Mouse (Mus musculus): Measurements from ENCODE around the gene Coro2b. TPM values are rescaled to one million over a fixed set of nuclear protein-coding genes. Genes with fewer than 3 reads are reported as not detected.
"Not testable (repeated sequence)": the region's sequence is repeated elsewhere in the genome, so short reads cannot be mapped to it uniquely, and the experiment has no call there.

Coro2b gene
- polyA plus RNA-seq, 1 experiment from 2014 or later, result 8.8 TPM

DNA sequence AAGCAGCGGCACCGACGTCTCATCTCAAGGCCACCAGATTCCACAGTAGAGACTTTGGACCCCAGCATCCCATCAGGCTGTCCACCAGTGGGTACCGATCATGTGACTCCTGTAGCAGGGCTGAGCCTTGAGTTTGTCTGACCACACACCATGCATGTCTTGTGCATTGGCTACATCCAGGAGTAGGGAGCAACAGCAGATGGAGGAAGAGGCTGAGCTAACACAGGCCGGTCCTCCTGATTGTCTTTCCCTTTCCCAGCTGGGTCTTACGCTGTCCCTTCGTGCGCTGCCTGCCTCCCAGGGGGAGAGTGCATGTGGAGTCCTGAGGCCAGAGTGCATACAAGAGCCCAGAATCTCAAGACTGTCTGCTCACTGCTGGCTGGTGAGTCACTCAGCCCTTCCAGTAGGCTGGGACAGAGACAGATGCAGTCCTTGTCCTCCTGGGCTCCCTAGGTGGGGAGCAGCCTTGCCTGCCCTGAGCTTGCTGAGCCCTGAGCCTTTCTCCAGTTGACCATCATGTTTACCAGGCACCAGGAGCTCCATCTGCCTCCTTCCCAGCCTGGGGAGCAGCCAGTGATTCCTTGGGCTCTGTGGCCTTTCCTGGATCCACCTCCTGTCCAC, 84.4 kb downstream of the Coro2b start:
- H3K9ac ChIP-seq, result no peak overlapping the region
- ATAC-seq (ENCODE audit: insufficient number of reproducible peaks, insufficient read depth, low FRiP score, low TSS enrichment, low read depth), result no peak

DNA sequence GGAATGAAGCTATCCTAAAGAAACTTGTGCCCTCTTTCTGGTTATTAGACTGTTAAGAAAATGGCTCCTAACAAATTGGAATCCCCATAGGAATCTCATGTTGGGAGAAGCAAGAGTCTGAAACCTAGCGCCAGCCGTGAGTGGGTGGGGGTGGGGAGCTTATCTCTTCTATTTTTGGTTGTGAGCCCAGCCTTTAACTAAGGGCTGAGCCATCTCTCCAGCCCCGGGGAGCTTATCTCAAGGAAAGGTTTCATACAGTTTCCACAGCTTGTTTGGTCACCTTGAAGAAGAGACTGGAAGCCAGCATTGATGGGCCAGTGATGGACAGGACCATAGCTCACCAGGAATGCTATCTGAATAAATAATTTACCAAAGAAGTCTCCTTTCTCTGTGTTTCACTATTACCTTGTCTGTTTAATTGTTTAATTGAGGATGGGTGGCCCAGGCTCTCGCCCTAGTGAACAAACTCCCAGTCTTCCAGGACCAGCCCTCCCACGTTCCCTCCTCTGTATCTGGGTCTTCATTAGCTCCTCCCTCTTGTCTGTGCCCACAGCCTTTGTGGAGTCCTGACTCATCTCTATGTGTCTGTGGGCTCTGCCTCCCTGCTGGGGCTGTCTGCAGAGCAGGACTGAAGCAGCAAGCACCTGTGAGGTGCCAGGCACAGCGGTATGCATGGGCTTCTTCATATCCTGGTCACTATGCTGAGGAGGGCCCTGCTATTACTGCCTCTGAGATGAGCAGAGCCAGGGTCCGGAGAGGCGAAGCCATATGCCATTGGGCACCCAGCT, 85.1 kb downstream of the Coro2b start:
- ATAC-seq (ENCODE audit: insufficient number of reproducible peaks, insufficient read depth, low FRiP score, low TSS enrichment, low read depth), result no peak
- Histone ChIP-seq H3K4me2 (no peak overlapping the region), H3K36me3 (no peaks in the 10 kb centered on the region; the same call in 1 of the 2 replicates), H3K27me3 (no peaks in the 10 kb centered on the region), H3K4me1 (peaks cover 12% of the 10 kb centered on the region), H3K9ac (no peak overlapping the region), H3K27ac (no peak overlapping the region), H3K9me3 (no peaks in the 10 kb centered on the region), H3K4me3 (no peak overlapping the region)
- WGBS, result 74% methylated on average over 8 of the region's 8 CpGs

More for the DNA sequence above, 84.4 kb downstream of the Coro2b start:
- Histone ChIP-seq H3K4me1 (peaks cover 12% of the 10 kb centered on the region), H3K9me3 (no peaks in the 10 kb centered on the region), H3K4me2 (no peak overlapping the region), H3K27ac (no peak overlapping the region), H3K27me3 (no peaks in the 10 kb centered on the region), H3K36me3 (no peaks in the 10 kb centered on the region; the same call in 1 of the 2 replicates), H3K4me3 (no peak overlapping the region)
- 92% methylated on average over 8 of the region's 8 CpGs for WGBS

DNA sequence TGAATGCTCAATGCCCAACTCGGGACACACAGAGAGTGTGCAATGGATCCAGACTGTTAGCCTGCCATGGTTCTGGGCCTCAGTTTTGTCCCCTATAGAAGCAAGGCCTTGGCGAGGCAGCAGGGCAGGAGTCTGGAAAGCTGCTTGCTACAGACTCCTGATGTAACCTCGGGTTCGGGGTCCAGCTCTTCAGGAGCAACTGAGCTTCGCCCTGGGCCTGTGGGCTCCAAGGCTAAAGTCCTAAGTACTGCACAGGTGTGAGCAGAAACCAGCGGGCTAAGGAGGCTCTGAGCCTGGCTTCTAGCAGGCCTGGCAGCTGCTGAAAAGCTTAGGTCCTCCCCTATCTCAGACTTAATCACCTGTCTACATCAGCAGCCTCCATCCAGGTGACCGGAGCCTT, 86.0 kb downstream of the Coro2b start:
- H3K4me2 ChIP-seq, result no peak overlapping the region
- no peaks in the 10 kb centered on the region for H3K27me3 ChIP-seq
- H3K36me3 ChIP-seq, result no peaks in the 10 kb centered on the region; the same call in 1 of the 2 replicates
- 78% methylated on average over 7 of the region's 7 CpGs for WGBS
- 0 out of 2 replicates have a peak overlapping the region, but pooled peaks have one; percentile 51 for H3K9ac ChIP-seq
- no peaks in the 10 kb centered on the region for H3K9me3 ChIP-seq
- no peak overlapping the region for H3K4me3 ChIP-seq
- no peak overlapping the region for H3K27ac ChIP-seq
- H3K4me1 ChIP-seq, result peaks cover 9% of the 10 kb centered on the region
- ATAC-seq (ENCODE audit: insufficient number of reproducible peaks, insufficient read depth, low FRiP score, low TSS enrichment, low read depth), result no peak

DNA sequence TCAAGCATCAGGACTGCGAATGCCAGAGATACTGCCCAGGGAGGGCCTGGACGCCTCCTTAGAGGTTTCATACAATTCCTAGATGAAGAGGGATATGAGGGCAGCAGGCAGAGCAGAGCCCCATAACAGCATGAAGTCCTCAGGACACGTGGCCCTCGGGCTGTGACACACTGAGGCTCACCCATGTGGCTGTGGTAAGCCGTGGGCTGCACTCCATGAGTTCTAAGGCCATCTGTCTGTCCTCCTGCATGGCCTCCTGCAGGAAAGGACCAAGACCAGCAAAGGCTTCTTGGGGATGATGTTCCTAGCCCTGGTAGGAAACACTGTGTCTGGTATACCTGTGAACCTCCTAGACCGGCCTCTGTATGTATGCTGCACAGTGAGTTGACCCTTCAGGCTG, 86.5 kb downstream of the Coro2b start:
- Histone ChIP-seq H3K36me3 (no peaks in the 10 kb centered on the region; the same call in 1 of the 2 replicates), H3K9me3 (no peaks in the 10 kb centered on the region), H3K4me1 (peaks cover 4% of the 10 kb centered on the region), H3K4me3 (no peak overlapping the region), H3K27me3 (no peaks in the 10 kb centered on the region), H3K9ac (no peak overlapping the region), H3K4me2 (no peak overlapping the region), H3K27ac (no peak overlapping the region)
- ATAC-seq (ENCODE audit: insufficient number of reproducible peaks, insufficient read depth, low FRiP score, low TSS enrichment, low read depth), result no peak
- WGBS, result 81% methylated on average over 6 of the region's 6 CpGs

DNA sequence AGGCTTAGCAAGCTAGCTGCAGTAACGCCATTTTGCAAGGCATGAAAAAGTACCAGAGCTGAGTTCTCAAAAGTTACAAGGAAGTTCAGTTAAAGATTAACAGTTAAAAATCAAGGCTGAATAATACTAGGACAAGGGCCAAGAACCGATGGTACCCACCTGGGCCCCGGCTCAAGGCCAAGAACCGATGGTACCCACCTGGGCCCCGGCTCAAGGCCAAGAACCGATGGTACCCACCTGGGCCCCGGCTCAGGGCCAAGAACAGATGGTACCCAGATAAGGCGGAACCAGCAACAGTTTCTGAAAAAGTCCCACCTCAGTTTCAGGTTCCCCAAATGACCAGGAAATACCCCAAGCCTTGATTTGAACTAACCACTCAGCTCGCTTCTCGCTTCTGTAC, 89.5 kb downstream of the Coro2b start:
- H3K27me3 ChIP-seq; H3K36me3 ChIP-seq; H3K4me3 ChIP-seq; ATAC-seq (ENCODE audit: insufficient number of reproducible peaks, insufficient read depth, low FRiP score, low TSS enrichment, low read depth); H3K9me3 ChIP-seq; H3K4me2 ChIP-seq; H3K27ac ChIP-seq; H3K9ac ChIP-seq; H3K4me1 ChIP-seq: not testable (repeated sequence)
- 98% methylated on average over 5 of the region's 10 CpGs for WGBS

DNA sequence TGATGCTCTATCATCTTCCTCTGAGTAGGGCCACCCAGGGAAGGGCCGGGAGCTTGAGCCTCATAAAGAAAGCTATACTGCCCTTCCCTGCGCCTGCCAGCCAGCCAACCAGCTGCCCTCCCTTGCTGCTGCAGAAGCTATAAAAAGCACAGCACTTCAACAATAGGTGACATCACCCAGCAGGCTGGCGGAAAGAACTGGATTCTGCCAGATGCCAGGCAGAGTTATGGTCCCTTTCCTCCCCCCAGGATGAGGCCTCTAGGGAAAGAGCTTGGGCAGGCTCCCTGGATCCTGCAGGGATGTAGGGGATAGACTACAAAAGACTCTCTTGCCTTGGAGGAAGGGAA, 98.1 kb downstream of the Coro2b start:
- WGBS, result 52% methylated on average over 3 of the region's 3 CpGs
- no peak for ATAC-seq (ENCODE audit: insufficient number of reproducible peaks, insufficient read depth, low FRiP score, low TSS enrichment, low read depth)
- H3K9me3 ChIP-seq, result no peaks in the 10 kb centered on the region

DNA sequence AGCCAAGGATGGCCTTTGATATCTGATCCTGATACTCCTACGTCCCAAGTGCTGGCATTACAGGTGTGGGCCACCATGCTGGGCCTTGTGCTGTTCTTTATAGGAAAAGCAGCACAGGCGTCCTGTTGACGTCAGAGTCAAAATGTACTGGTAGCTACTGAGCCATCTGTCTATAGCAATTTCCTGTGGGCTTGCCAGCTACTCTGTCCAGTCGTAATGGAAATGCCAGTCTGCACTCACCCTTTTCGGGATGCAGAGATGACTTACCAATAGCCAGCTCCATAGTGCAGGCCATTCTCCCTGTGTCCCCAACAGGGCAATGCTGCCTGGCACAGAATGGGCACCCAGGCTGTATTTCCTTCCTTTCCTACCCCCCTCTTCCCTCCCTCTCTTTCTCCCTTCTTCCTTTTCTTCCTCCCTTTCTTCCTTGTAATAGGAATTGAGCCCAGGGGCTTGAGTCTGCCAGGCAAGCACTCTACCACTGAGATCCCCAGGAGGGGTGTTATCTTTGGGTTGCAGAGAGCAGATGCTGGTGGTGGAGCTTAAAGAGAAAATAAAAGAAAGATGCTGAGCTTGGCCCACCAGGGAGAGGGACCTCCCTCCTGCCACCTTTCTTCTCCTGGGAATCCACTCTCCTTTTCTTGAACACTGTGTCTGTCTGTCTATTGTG, 98.6 kb downstream of the Coro2b start:
- Histone ChIP-seq H3K9me3 (no peaks in the 10 kb centered on the region), H3K4me2 (no peak overlapping the region), H3K9ac (no peak overlapping the region), H3K27me3 (no peaks in the 10 kb centered on the region), H3K36me3 (no peaks in the 10 kb centered on the region), H3K27ac (peak overlapping the region; percentile 44), H3K4me3 (no peak overlapping the region), H3K4me1 (peaks cover 25% of the 10 kb centered on the region)
- WGBS, result 78% methylated on average over 5 of the region's 5 CpGs
- no peak for ATAC-seq (ENCODE audit: insufficient number of reproducible peaks, insufficient read depth, low FRiP score, low TSS enrichment, low read depth)

More for the DNA sequence above, 98.1 kb downstream of the Coro2b start:
- Histone ChIP-seq H3K27ac (peak overlapping the region; percentile 44), H3K4me3 (no peak overlapping the region), H3K4me2 (no peak overlapping the region), H3K9ac (no peak overlapping the region), H3K36me3 (no peaks in the 10 kb centered on the region), H3K4me1 (peaks cover 25% of the 10 kb centered on the region), H3K27me3 (no peaks in the 10 kb centered on the region)

DNA sequence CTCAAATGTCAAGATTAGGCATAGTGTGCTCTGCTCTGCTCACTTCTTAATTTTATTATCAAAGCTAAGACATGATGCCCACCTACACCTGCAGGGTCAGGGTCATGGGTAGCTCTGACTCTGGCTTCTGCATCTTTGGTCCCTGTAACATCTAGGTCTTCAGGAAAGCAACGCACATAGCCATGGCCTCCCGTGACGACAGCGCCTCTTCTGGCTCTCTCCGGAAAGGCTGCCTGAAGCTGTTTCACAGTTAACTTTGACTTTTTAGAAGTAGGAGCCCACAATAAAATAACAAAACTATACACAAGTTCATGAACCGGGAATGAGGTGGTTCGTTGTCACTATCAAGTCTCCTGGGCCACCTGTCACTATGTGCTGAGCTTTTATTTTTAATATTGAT, 99.4 kb downstream of the Coro2b start:
- WGBS, result 91% methylated on average over 7 of the region's 7 CpGs
- no peak overlapping the region for H3K4me2 ChIP-seq

DNA sequence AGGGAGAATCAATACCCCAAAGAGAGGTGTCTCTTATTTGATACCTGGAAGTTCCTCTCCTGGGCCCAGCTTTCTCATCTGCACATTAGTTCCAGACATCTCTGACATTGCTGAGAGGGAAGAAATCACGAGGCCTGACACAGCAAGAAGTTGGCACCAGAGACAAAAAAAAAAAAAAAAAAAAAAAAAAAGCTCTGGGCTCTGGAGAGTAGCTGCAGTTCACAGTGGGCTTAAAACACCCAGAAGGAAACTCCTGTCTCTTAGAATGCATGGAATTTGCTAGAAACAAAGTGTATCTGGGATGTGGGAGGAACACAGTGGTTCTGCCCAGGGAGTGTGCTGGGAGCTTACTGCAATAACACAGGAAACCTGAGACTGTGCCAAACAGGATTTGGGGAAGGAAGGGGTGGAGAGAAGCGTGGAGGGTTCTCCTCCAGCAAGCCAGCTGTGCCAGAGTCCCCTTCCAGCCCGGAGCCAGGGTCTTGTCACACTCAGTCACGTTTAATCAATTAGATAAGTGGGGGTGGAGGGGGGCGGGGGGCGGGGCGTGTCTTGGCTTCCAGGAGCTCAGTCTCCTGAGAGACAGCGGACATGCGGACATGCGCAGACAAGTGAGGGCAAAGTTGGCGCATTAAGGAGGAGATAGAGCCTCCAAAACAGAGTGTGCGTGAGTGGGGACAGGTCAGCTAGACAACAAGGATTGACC, 101.1 kb downstream of the Coro2b start:
- Histone ChIP-seq H3K4me2 (peak overlapping the region; percentile 46), H3K4me3 (peak overlapping the region; percentile 16), H3K9ac (peak overlapping the region; percentile 51; the same call in 1 of the 2 replicates), H3K27ac (peak overlapping the region; percentile 86), H3K9me3 (no peaks in the 10 kb centered on the region), H3K4me1 (peaks cover 33% of the 10 kb centered on the region), H3K36me3 (peaks cover 10% of the 10 kb centered on the region), H3K27me3 (no peaks in the 10 kb centered on the region)
- peak; percentile 88 for ATAC-seq (ENCODE audit: insufficient number of reproducible peaks, insufficient read depth, low FRiP score, low TSS enrichment, low read depth)
- 2% methylated on average over 12 of the region's 12 CpGs for WGBS

More for the DNA sequence above, 99.4 kb downstream of the Coro2b start:
- ATAC-seq (ENCODE audit: insufficient number of reproducible peaks, insufficient read depth, low FRiP score, low TSS enrichment, low read depth), result no peak
- H3K4me3 ChIP-seq, result no peak overlapping the region
- no peaks in the 10 kb centered on the region for H3K36me3 ChIP-seq
- peaks cover 31% of the 10 kb centered on the region for H3K4me1 ChIP-seq
- H3K9ac ChIP-seq, result no peak overlapping the region
- H3K27ac ChIP-seq, result no peak overlapping the region
- no peaks in the 10 kb centered on the region for H3K9me3 ChIP-seq
- H3K27me3 ChIP-seq, result no peaks in the 10 kb centered on the region

DNA sequence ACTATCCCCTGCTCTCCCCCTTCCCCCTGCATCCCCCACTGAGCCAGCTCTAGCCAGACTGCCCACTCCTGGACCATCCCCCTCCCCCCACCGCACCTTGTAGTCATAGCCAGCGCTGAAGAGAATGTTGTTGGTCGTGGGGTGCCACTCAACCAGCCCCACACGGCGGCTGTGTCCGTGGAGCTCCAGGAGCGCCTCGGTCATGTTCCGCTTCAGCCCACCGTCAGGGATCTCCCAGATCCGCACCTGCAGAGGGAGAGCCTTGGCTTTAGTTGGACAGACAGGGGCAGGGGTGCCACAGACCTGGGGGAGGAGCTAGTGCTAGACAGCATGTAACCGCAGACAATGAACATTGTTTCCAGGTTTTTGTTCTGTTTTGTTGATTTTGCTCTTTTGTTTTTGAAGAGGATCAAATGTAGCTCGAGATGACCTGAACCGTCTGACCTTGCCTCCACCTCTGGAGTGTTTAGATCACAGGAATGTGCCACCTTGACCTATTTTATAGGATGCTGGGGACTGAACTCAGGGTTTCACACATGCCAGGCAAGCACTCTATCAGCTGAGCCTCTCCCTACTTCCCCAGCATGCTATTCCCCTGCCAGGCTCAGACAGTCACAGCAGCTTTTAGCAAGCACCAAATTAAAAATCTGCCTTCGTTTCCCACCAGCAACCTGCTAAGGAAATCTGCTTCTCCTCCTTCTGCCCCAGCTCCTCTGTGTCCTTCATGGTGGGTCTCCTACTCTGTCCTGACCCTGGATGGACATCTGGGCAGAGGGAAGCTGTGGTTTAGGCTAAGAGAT, 104.4 kb downstream of the Coro2b start:
- no peak overlapping the region for H3K4me2 ChIP-seq
- peaks cover 27% of the 10 kb centered on the region for H3K36me3 ChIP-seq
- H3K9me3 ChIP-seq, result 0 out of 2 replicates have a peak, but pooled peaks cover 4% of the 10 kb centered on the region
- H3K27ac ChIP-seq, result no peak overlapping the region
- ATAC-seq (ENCODE audit: insufficient number of reproducible peaks, insufficient read depth, low FRiP score, low TSS enrichment, low read depth), result no peak
- H3K9ac ChIP-seq, result no peak overlapping the region
- no peaks in the 10 kb centered on the region for H3K27me3 ChIP-seq
- H3K4me1 ChIP-seq, result peaks cover 24% of the 10 kb centered on the region
- 66% methylated on average over 15 of the region's 15 CpGs for WGBS
- no peak overlapping the region for H3K4me3 ChIP-seq

DNA sequence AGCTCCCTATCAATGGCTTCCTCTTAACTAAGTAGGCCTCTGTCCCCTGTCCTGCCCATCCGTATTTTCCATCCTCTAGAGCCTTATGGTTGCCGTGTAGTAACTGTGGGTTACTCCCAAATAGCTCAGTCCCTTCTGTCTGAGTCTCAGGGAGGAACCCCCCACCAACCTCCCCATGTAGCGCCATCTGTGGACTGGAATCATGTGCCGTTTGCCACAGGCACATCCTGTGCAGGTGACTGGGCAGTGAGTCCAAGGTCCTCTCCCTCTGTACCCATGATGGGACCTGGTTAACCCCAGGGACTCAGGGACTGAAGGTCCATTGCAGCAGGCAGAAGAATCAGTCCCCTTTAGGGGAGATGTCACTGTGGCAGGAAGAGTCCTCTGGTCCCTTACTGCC, 106.1 kb downstream of the Coro2b start:
- H3K9me3 ChIP-seq, result 0 out of 2 replicates have a peak, but pooled peaks cover 4% of the 10 kb centered on the region
- H3K27ac ChIP-seq, result no peak overlapping the region
- 91% methylated on average over 4 of the region's 4 CpGs for WGBS
- H3K9ac ChIP-seq, result no peak overlapping the region
- ATAC-seq (ENCODE audit: insufficient number of reproducible peaks, insufficient read depth, low FRiP score, low TSS enrichment, low read depth), result no peak
- H3K4me3 ChIP-seq, result no peak overlapping the region
- H3K4me1 ChIP-seq, result peaks cover 15% of the 10 kb centered on the region
- H3K4me2 ChIP-seq, result no peak overlapping the region
- no peaks in the 10 kb centered on the region for H3K27me3 ChIP-seq
- peaks cover 27% of the 10 kb centered on the region for H3K36me3 ChIP-seq

All from embryonic facial prominence, embryonic 13.5 days (tissue).